8 mouse cellular contexts compared by ENCODE assay signal in the genomic region with DNA sequence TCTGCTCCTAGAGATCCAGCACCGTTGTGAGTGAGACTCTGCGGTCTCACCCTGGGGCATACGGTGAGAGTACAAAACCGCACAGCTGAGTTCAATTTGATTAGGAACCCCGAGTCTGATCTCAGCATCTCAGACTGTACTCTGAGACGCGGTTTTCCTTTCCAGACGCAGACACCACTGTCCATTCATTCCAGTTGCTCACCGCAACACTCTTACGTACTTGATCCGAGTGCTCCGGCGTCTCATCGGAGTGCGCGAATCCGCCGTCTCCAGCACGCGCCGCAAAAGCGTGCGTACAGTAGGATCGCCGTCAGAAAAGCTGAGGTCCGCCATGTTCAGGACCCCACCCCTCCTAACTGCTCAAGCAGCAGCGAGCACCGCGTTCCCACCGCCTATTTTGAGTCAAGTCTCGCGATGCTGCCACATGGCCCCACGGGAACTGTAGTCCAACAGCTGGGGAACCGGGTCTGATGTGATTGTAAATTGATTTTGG. TPM values are rescaled to one million over a fixed set of nuclear protein-coding genes. Genes with fewer than 3 reads are reported as not detected.
DNase-seq lines count a peak whose midpoint lies in the region; ATAC-seq lines count a peak whose summit lies in the region.

No protein-coding gene starts in this region.

- peaks cover 8% of the 10 kb centered on the region for H3K36me3 ChIP-seq in intestine, embryonic 16.5 days (ENCODE audit: control insufficient read depth, insufficient read depth, low read length)
- H3K36me3 ChIP-seq in midbrain, embryonic 11.5 days (ENCODE audit: control insufficient read depth, insufficient read depth, low read length), result peaks cover 14% of the 10 kb centered on the region

- intact Hi-C loops in left cerebral cortex, postnatal 4 days (cut with DNase I), result no loop called here

- DNase-seq in layer of hippocampus, adult 11-12 months (ENCODE audit: low spot score), result peak; percentile 91
- no peak for DNase-seq in layer of hippocampus, adult 9-10 months (ENCODE audit: low spot score)
- DNase-seq in embryo, embryonic 9.5 days (ENCODE audit: extremely low spot score), result peak; percentile 90
- DNase-seq in gastrocnemius, postnatal 4 days (ENCODE audit: low spot score in 2 of 2), result peak; percentile 80 to 91
- peak; percentile 95 for DNase-seq in left cerebral cortex, postnatal 4 days
- DNase-seq in midbrain, embryonic 11.5 days (ENCODE audit: low spot score, missing footprints), result peak; percentile 97
- DNase-seq in skeletal muscle tissue, adult 2 months (ENCODE audit: low read depth, low spot score), result peak; percentile 80

- H3K27ac ChIP-seq in intestine, embryonic 16.5 days (ENCODE audit: low read length), result peak overlapping the region; percentile 39
- no peak overlapping the region for H3K27ac ChIP-seq in midbrain, embryonic 11.5 days (ENCODE audit: low read depth, low read length)

- under 1% methylated on average over 34 of the region's 34 CpGs for WGBS in intestine, embryonic 16.5 days
- under 1% methylated on average over 34 of the region's 34 CpGs for WGBS in midbrain, embryonic 11.5 days

- H3K4me2 ChIP-seq in intestine, embryonic 16.5 days (ENCODE audit: low read depth, low read length), result peak overlapping the region; percentile 61
- peak overlapping the region; percentile 48 for H3K4me2 ChIP-seq in midbrain, embryonic 11.5 days

- no peaks in the 10 kb centered on the region for H3K9me3 ChIP-seq in intestine, embryonic 16.5 days (ENCODE audit: control insufficient read depth, low read length)
- no peaks in the 10 kb centered on the region for H3K9me3 ChIP-seq in midbrain, embryonic 11.5 days (ENCODE audit: control insufficient read depth, low read length)

- peaks cover 14% of the 10 kb centered on the region for H3K4me1 ChIP-seq in intestine, embryonic 16.5 days (ENCODE audit: control insufficient read depth, insufficient read depth, low read length)
- peaks cover 15% of the 10 kb centered on the region for H3K4me1 ChIP-seq in midbrain, embryonic 11.5 days (ENCODE audit: control insufficient read depth, insufficient read depth, low read length)

- ATAC-seq in intestine, embryonic 16.5 days, result peak; percentile 74
- peak; percentile 80 for ATAC-seq in midbrain, embryonic 11.5 days (ENCODE audit: low FRiP score)

- H3K27me3 ChIP-seq in intestine, embryonic 16.5 days (replicated peaks; ENCODE audit: control insufficient read depth, insufficient read depth, low read length), result no peaks in the 10 kb centered on the region
- no peaks in the 10 kb centered on the region for H3K27me3 ChIP-seq in midbrain, embryonic 11.5 days (ENCODE audit: control insufficient read depth, insufficient read depth, low read length)

- H3K9ac ChIP-seq in intestine, embryonic 16.5 days (ENCODE audit: low read depth, low read length), result peak overlapping the region; percentile 84
- peak overlapping the region; percentile 69 for H3K9ac ChIP-seq in midbrain, embryonic 11.5 days (ENCODE audit: low read length)

- peak overlapping the region; percentile 79 for H3K4me3 ChIP-seq in intestine, embryonic 16.5 days (ENCODE audit: low read length)
- H3K4me3 ChIP-seq in midbrain, embryonic 11.5 days (ENCODE audit: low read depth, low read length), result peak overlapping the region; percentile 81

RNA-seq across cellular contexts. Expression of gene Cenpt, which starts 1.4 kb away (rescaled TPM):
- total RNA-seq in gastrocnemius, postnatal 4 days (2021), result 10 to 100 TPM; 11.5 to 12.9 TPM
- 25.5 and 28.9 TPM in 2 replicates for polyA plus RNA-seq in intestine, embryonic 16.5 days (2015; fragmentation: Nextera tagmentation; extraction: Ambion mirVana)
- 10 to 100 TPM; 37.9 to 39.7 TPM for total RNA-seq in left cerebral cortex, postnatal 4 days (2021)
- polyA plus RNA-seq in midbrain, embryonic 11.5 days (2014; fragmentation: Nextera tagmentation; extraction: Ambion mirVana), result 58.1 and 60.4 TPM in 2 replicates

RNA-seq across cellular contexts. Expression of gene Thap11, which starts 3.2 kb away (rescaled TPM):
- 10 to 100 TPM; 37.5 to 39.2 TPM for total RNA-seq in gastrocnemius, postnatal 4 days (2021)
- 49.4 and 49.6 TPM in 2 replicates for polyA plus RNA-seq in intestine, embryonic 16.5 days (2015; fragmentation: Nextera tagmentation; extraction: Ambion mirVana)
- 10 to 100 TPM; 32.7 to 35.3 TPM for total RNA-seq in left cerebral cortex, postnatal 4 days (2021)
- 66.5 and 70.5 TPM in 2 replicates for polyA plus RNA-seq in midbrain, embryonic 11.5 days (2014; fragmentation: Nextera tagmentation; extraction: Ambion mirVana)

RNA-seq across cellular contexts. Expression of gene Nutf2, which starts 8.7 kb away (rescaled TPM):
- 10 to 100 TPM; 78.1 to 89.5 TPM for total RNA-seq in gastrocnemius, postnatal 4 days (2021)
- polyA plus RNA-seq in intestine, embryonic 16.5 days (2015; fragmentation: Nextera tagmentation; extraction: Ambion mirVana), result 165 and 207 TPM in 2 replicates
- total RNA-seq in left cerebral cortex, postnatal 4 days (2021), result 10 to 100 TPM; 35.2 to 48.7 TPM
- polyA plus RNA-seq in midbrain, embryonic 11.5 days (2014; fragmentation: Nextera tagmentation; extraction: Ambion mirVana), result 300 and 367 TPM in 2 replicates

RNA-seq across cellular contexts. Expression of gene Tsnaxip1, which starts 24.2 kb away (rescaled TPM):
- under 1 TPM; 0.74 to 0.75 TPM for total RNA-seq in gastrocnemius, postnatal 4 days (2021)
- polyA plus RNA-seq in intestine, embryonic 16.5 days (2015; fragmentation: Nextera tagmentation; extraction: Ambion mirVana), result not detected in 2 replicates
- under 1 TPM; 0.26 to 0.50 TPM for total RNA-seq in left cerebral cortex, postnatal 4 days (2021)
- polyA plus RNA-seq in midbrain, embryonic 11.5 days (2014; fragmentation: Nextera tagmentation; extraction: Ambion mirVana), result 0.15 and 0.18 TPM in 2 replicates

RNA-seq across cellular contexts. Expression of gene Ranbp10, which starts 24.5 kb away (rescaled TPM):
- total RNA-seq in gastrocnemius, postnatal 4 days (2021), result 10 to 100 TPM; 28.6 to 32.3 TPM
- 7.1 and 8.2 TPM in 2 replicates for polyA plus RNA-seq in intestine, embryonic 16.5 days (2015; fragmentation: Nextera tagmentation; extraction: Ambion mirVana)
- total RNA-seq in left cerebral cortex, postnatal 4 days (2021), result 10 to 100 TPM; 21.8 to 23.6 TPM
- polyA plus RNA-seq in midbrain, embryonic 11.5 days (2014; fragmentation: Nextera tagmentation; extraction: Ambion mirVana), result 10.9 and 11.2 TPM in 2 replicates
